Mouse (Mus musculus) limb, embryonic 11.5 days (tissue): Measurements from ENCODE around the gene Tmem150c. TPM values are rescaled to one million over a fixed set of nuclear protein-coding genes. Genes with fewer than 3 reads are reported as not detected.
A peak's percentile ranks its signal among the peaks of the same experiment; 100 is the strongest.

Experiments used
- ATAC-seq: fragments of 200-750 bp; cut with Nextera tagmentation; 2 replicates; pipeline ENCODE4 v1.8.0; 2017; ENCODE audit warnings: low read depth; ENCODE audit not compliant: insufficient number of reproducible peaks, low FRiP score, low TSS enrichment
- DNase-seq: peaks from one replicate; pipeline ENCODE4 v3.0.0-alpha.2; 2015; ENCODE audit warnings: low spot score
- H3K27ac ChIP-seq: fragments of 300-500 bp; sonication (generic); replicated peaks from 2 replicates; pipeline ENCODE4 v1.5.1; 2014; ENCODE audit warnings: low read depth, mild to moderate bottlenecking, low read length
- H3K27me3 ChIP-seq: fragments of 300-500 bp; sonication (generic); 2 replicates; pipeline ENCODE4 v1.6.1; 2014; ENCODE audit warnings: mild to moderate bottlenecking, low read length, mixed read lengths; ENCODE audit not compliant: control insufficient read depth, insufficient read depth
- H3K36me3 ChIP-seq: fragments of 300-500 bp; sonication (generic); 2 replicates; pipeline ENCODE4 v1.6.1; 2014; ENCODE audit warnings: mild to moderate bottlenecking, low read length, moderate library complexity, mixed read lengths; ENCODE audit not compliant: control insufficient read depth, insufficient read depth
- H3K4me1 ChIP-seq: fragments of 300-500 bp; sonication (generic); 2 replicates; pipeline ENCODE4 v1.6.1; 2014; ENCODE audit warnings: low read length, mixed read lengths; ENCODE audit not compliant: control insufficient read depth, insufficient read depth
- H3K4me2 ChIP-seq: fragments of 300-500 bp; sonication (generic); 2 replicates; pipeline ENCODE4 v1.6.1; 2014; ENCODE audit warnings: low read depth, mild to moderate bottlenecking, moderate library complexity; ENCODE audit not compliant: severe bottlenecking
- H3K4me3 ChIP-seq: fragments of 300-500 bp; sonication (generic); 2 replicates; pipeline ENCODE4 v1.5.1; 2014; ENCODE audit warnings: low read depth, low read length
- H3K9ac ChIP-seq: fragments of 300-500 bp; sonication (generic); 2 replicates; pipeline ENCODE4 v1.6.1; 2014; ENCODE audit warnings: mild to moderate bottlenecking, low read length
- H3K9me3 ChIP-seq: fragments of 300-500 bp; sonication (generic); 2 replicates; pipeline ENCODE4 v1.6.1; 2016; ENCODE audit warnings: low read length; ENCODE audit not compliant: control insufficient read depth
- WGBS: fragments of 180-500 bp; shearing (Covaris S2); extraction: QIAGEN DNeasy Blood & Tissue Kit; methylation state at CpG from one replicate; pipeline ENCODE4 v1.1.7; 2014; 5-methylcytosine and 5-hydroxymethylcytosine counted together
- polyA plus RNA-seq: library from polyadenylated mRNA; unstranded; fragments of >200 nt; fragmentation: Nextera tagmentation; extraction: Ambion mirVana; gene quantifications from 2 replicates; pipeline ENCODE4 v1.2.1, GENCODE M21; 2014

The Tmem150c gene
- polyA plus RNA-seq, 1 experiment from 2014 or later = 0.40 TPM

GRCm38 (mm10) chr5:100041272-100041671 lies 118.3 kb downstream of the Tmem150c start:
- Histone ChIP-seq H3K9ac (no peak overlapping the region), H3K27me3 (no peaks in the 10 kb centered on the region), H3K36me3 (peaks cover 4% of the 10 kb centered on the region; the same call in 1 of the 2 replicates), H3K4me1 (peaks cover 2% of the 10 kb centered on the region; the same call in 1 of the 2 replicates), H3K4me2 (no peak overlapping the region), H3K4me3 (no peak overlapping the region), H3K9me3 (no peaks in the 10 kb centered on the region), H3K27ac (no peak overlapping the region)
- no peak for DNase-seq
- no peak for ATAC-seq
- WGBS = 91% methylated on average over 4 of the region's 4 CpGs

GRCm38 (mm10) chr5:100040281-100040784 lies 119.3 kb downstream of the Tmem150c start:
- H3K4me3 ChIP-seq = peak overlapping the region; percentile 98
- peaks cover 6% of the 10 kb centered on the region for H3K36me3 ChIP-seq
- no peaks in the 10 kb centered on the region for H3K9me3 ChIP-seq
- H3K27me3 ChIP-seq = no peaks in the 10 kb centered on the region
- H3K4me1 ChIP-seq = peaks cover 2% of the 10 kb centered on the region; the same call in 1 of the 2 replicates
- peak overlapping the region; percentile 96; the same call in 1 of the 2 replicates for H3K27ac ChIP-seq
- peak overlapping the region; percentile 99 for H3K9ac ChIP-seq
- no peak for ATAC-seq
- DNase-seq = no peak
- peak overlapping the region; percentile 77 for H3K4me2 ChIP-seq
- 1% methylated on average over 19 of the region's 19 CpGs for WGBS

GRCm38 (mm10) chr5:100039602-100040142 lies 119.9 kb downstream of the Tmem150c start, which contains the start of the genes Hnrnpdl and Enoph1:
Hnrnpdl (minus strand) TSS chr5:100039664.
Enoph1 (plus strand) TSS chr5:100039985.
- peaks cover 10% of the 10 kb centered on the region for H3K36me3 ChIP-seq

GRCm38 (mm10) chr5:100038714-100039601 lies 120.7 kb downstream of the Tmem150c start:
- Histone ChIP-seq H3K27ac (peak overlapping the region; percentile 96), H3K4me3 (peak overlapping the region; percentile 98), H3K9ac (peak overlapping the region; percentile 99), H3K36me3 (peaks cover 10% of the 10 kb centered on the region), H3K9me3 (no peaks in the 10 kb centered on the region), H3K4me1 (peaks cover 2% of the 10 kb centered on the region; the same call in 1 of the 2 replicates), H3K27me3 (no peaks in the 10 kb centered on the region), H3K4me2 (peak overlapping the region; percentile 53)
- ATAC-seq = peak; percentile 64
- under 1% methylated on average over 75 of the region's 113 CpGs for WGBS
- peak; percentile 98 for DNase-seq

More at GRCm38 (mm10) chr5:100039602-100040142, 119.9 kb downstream of the Tmem150c start, which contains the start of the genes Hnrnpdl and Enoph1:
- no peaks in the 10 kb centered on the region for H3K9me3 ChIP-seq
- H3K27ac ChIP-seq = peak within 1 kb of the TSS; percentile 96
- DNase-seq = peak; percentile 96
- no peaks in the 10 kb centered on the region for H3K27me3 ChIP-seq
- peak within 1 kb of the TSS; percentile 77 for H3K4me2 ChIP-seq
- under 1% methylated on average over 52 of the region's 57 CpGs for WGBS
- peak within 1 kb of the TSS; percentile 99 for H3K9ac ChIP-seq
- peak; percentile 90 for ATAC-seq
- H3K4me3 ChIP-seq = peak within 1 kb of the TSS; percentile 98
- peaks cover 2% of the 10 kb centered on the region; the same call in 1 of the 2 replicates for H3K4me1 ChIP-seq

GRCm38 (mm10) chr5:100037965-100038713 lies 121.5 kb downstream of the Tmem150c start:
- Histone ChIP-seq H3K9ac (peak overlapping the region; percentile 99), H3K27me3 (no peaks in the 10 kb centered on the region), H3K4me2 (peak overlapping the region; percentile 90), H3K36me3 (peaks cover 10% of the 10 kb centered on the region), H3K4me1 (peaks cover 2% of the 10 kb centered on the region; the same call in 1 of the 2 replicates), H3K9me3 (no peaks in the 10 kb centered on the region), H3K4me3 (peak overlapping the region; percentile 98), H3K27ac (peak overlapping the region; percentile 96)
- DNase-seq = peak; percentile 89
- ATAC-seq = peak; percentile 27; the same call in 1 of the 2 replicates
- under 1% methylated on average over 31 of the region's 45 CpGs for WGBS

GRCm38 (mm10) chr5:100036681-100037080 lies 122.9 kb downstream of the Tmem150c start:
- no peaks in the 10 kb centered on the region for H3K9me3 ChIP-seq
- DNase-seq (peak; percentile 47), ATAC-seq (no peak)
- H3K4me1 ChIP-seq = peaks cover 2% of the 10 kb centered on the region; the same call in 1 of the 2 replicates
- no peak overlapping the region for H3K27ac ChIP-seq
- H3K9ac ChIP-seq = no peak overlapping the region
- no peaks in the 10 kb centered on the region for H3K27me3 ChIP-seq
- peak overlapping the region; percentile 98 for H3K4me3 ChIP-seq
- peaks cover 10% of the 10 kb centered on the region for H3K36me3 ChIP-seq
- WGBS = 34% methylated on average over 7 of the region's 7 CpGs
- H3K4me2 ChIP-seq = peak overlapping the region; percentile 90

- no peak for ATAC-seq
Measured at GRCm38 (mm10) chr5:100035950-100036349, 123.7 kb downstream of the Tmem150c start.

More at GRCm38 (mm10) chr5:100035950-100036349, 123.7 kb downstream of the Tmem150c start:
- no peak for DNase-seq
- Histone ChIP-seq H3K36me3 (peaks cover 10% of the 10 kb centered on the region), H3K27me3 (no peaks in the 10 kb centered on the region), H3K9me3 (no peaks in the 10 kb centered on the region), H3K4me2 (no peak overlapping the region), H3K4me3 (peak overlapping the region; percentile 98; the same call in 1 of the 2 replicates), H3K9ac (no peak overlapping the region), H3K4me1 (peaks cover 2% of the 10 kb centered on the region; the same call in 1 of the 2 replicates), H3K27ac (no peak overlapping the region)
- 65% methylated on average over 7 of the region's 7 CpGs for WGBS
